Mouse (Mus musculus) MEL (cell line): ENCODE measurements around the gene Myocos.

Experiments used
- CTCF ChIP-seq, 3 experiments: IDR thresholded peaks in 2 of 3; conservative IDR thresholded peaks in 1 of 3; 2 replicates each; pipeline ENCODE4 v1.5.1; 2011 to 2012; ENCODE audit warnings: low read length in 3 of 3, low read depth in 2 of 3, mild to moderate bottlenecking in 2 of 3, improper control_type of control experiment in 1 of 3, inconsistent platforms in 1 of 3, mixed read lengths in 1 of 3, moderate library complexity in 1 of 3; ENCODE audit not compliant: control insufficient read depth in 1 of 3, insufficient read depth in 1 of 3, poor library complexity in 1 of 3, severe bottlenecking in 1 of 3
- ELF1 ChIP-seq: IDR thresholded peaks from 2 replicates; pipeline ENCODE4 v1.6.1; 2014; ENCODE audit warnings: low read depth, mild to moderate bottlenecking, inconsistent platforms, low read length, improper control_type of control experiment, moderate library complexity
- EP300 ChIP-seq, 2 experiments: IDR thresholded peaks; 2 replicates each; pipeline ENCODE4 v1.6.1; 2011; ENCODE audit warnings: improper control_type of control experiment in 2 of 2, low read length in 2 of 2, low read depth in 1 of 2, mild to moderate bottlenecking in 1 of 2
- MAFK ChIP-seq: IDR thresholded peaks from 2 replicates; pipeline ENCODE4 v1.6.1; 2011; ENCODE audit warnings: low read depth, mild to moderate bottlenecking, low read length, improper control_type of control experiment, borderline replicate concordance
- MAX ChIP-seq: IDR thresholded peaks from 2 replicates; pipeline ENCODE4 v1.6.1; 2011; ENCODE audit warnings: low read length, improper control_type of control experiment
- POLR2A ChIP-seq, 2 experiments: IDR thresholded peaks; 2 replicates each; pipeline ENCODE4 v1.6.1; 2011 to 2012; ENCODE audit warnings: low read length in 2 of 2, mild to moderate bottlenecking in 2 of 2, control low read depth in 1 of 2, improper control_type of control experiment in 1 of 2, low read depth in 1 of 2, moderate library complexity in 1 of 2; ENCODE audit not compliant: control insufficient read depth in 1 of 2, insufficient read depth in 1 of 2, poor library complexity in 1 of 2
- ZKSCAN1 ChIP-seq: IDR thresholded peaks from 2 replicates; pipeline ENCODE4 v1.6.1; 2012; ENCODE audit warnings: low read depth, mild to moderate bottlenecking, inconsistent platforms, low read length, improper control_type of control experiment, moderate library complexity

DNA sequence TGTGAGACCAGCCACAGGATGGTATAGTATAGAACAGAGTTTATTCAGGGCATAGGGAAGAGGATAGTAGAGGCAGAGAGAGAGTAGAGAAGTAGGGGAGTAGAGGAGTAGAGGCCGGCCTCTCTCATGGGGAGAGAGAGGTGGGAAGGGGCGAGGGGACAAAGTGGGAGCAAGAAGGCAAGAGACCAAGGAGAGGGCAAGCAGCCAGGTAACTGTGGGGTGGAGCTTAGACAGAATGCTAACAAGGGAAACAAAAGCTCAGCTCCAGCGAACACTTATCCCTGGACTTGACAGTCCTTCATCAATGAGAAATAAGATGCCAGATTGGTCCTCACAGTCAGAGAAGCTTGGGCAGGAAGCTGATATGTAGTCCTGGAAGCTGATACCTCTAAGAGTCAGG is 15.4 kb downstream of the Myocos start:
- TF ChIP-seq CTCF (IDR thresholded peaks at IDR 0.05 in 2 of 3, conservative IDR thresholded peaks at IDR 0.05 in 1 of 3; ENCODE audit: control insufficient read depth in 1 of 3, insufficient read depth in 1 of 3, low read depth in 2 of 3, low read length in 3 of 3, poor library complexity in 1 of 3, severe bottlenecking in 1 of 3) (no peak), MAFK (no peak), POLR2A (IDR thresholded peaks at IDR 0.05; ENCODE audit: control insufficient read depth in 1 of 2, insufficient read depth in 1 of 2, low read depth in 1 of 2, low read length in 2 of 2, poor library complexity in 1 of 2) (no peak), ELF1 (no peak), EP300 (IDR thresholded peaks at IDR 0.05; ENCODE audit: low read depth in 1 of 2, low read length in 2 of 2) (no peak), ZKSCAN1 (no peak), MAX (no peak)
